Mouse (Mus musculus) neural tube, embryonic 12.5 days (tissue): Measurements from ENCODE around the gene Nf2. TPM values are rescaled to one million over a fixed set of nuclear protein-coding genes. Genes with fewer than 3 reads are reported as not detected.

Experiments
- ATAC-seq: fragments of 200-750 bp; cut with Nextera tagmentation; 2 replicates; pipeline ENCODE4 v1.8.0; 2017; ENCODE audit warnings: low read depth, mild to moderate bottlenecking, moderate TSS enrichment, moderate library complexity; ENCODE audit not compliant: low FRiP score
- H3K27ac ChIP-seq: fragments of 300-500 bp; sonication (generic); 2 replicates; pipeline ENCODE4 v1.5.1; 2016
- H3K27me3 ChIP-seq: fragments of 300-500 bp; sonication (generic); replicated peaks from 2 replicates; pipeline ENCODE4 v1.6.1; 2016; ENCODE audit warnings: mild to moderate bottlenecking
- H3K36me3 ChIP-seq: fragments of 300-500 bp; sonication (generic); 2 replicates; pipeline ENCODE4 v1.6.1; 2016; ENCODE audit warnings: mild to moderate bottlenecking
- H3K4me1 ChIP-seq: fragments of 300-500 bp; sonication (generic); 2 replicates; pipeline ENCODE4 v1.6.1; 2016
- H3K4me2 ChIP-seq: fragments of 300-500 bp; sonication (generic); replicated peaks from 2 replicates; pipeline ENCODE4 v1.6.1; 2016; ENCODE audit warnings: mild to moderate bottlenecking
- H3K4me3 ChIP-seq: fragments of 300-500 bp; sonication (generic); 2 replicates; pipeline ENCODE4 v1.5.1; 2016
- H3K9ac ChIP-seq: fragments of 300-500 bp; sonication (generic); 2 replicates; pipeline ENCODE4 v1.6.1; 2016; ENCODE audit warnings: mild to moderate bottlenecking
- H3K9me3 ChIP-seq: fragments of 300-500 bp; sonication (generic); 2 replicates; pipeline ENCODE4 v1.6.1; 2016; ENCODE audit warnings: mild to moderate bottlenecking
- WGBS: fragments of 180-500 bp; shearing (Covaris S2); methylation state at CpG from one replicate; pipeline ENCODE4 v1.1.7; 2016; 5-methylcytosine and 5-hydroxymethylcytosine counted together
- polyA plus RNA-seq: library from polyadenylated mRNA; unstranded; fragments of >200 nt; fragmentation: Nextera tagmentation; extraction: Ambion mirVana; gene quantifications from 2 replicates; pipeline ENCODE4 v1.2.1, GENCODE M21; 2016

Nf2 gene
- polyA plus RNA-seq, 1 experiment from 2014 or later = 78.4 TPM

DNA sequence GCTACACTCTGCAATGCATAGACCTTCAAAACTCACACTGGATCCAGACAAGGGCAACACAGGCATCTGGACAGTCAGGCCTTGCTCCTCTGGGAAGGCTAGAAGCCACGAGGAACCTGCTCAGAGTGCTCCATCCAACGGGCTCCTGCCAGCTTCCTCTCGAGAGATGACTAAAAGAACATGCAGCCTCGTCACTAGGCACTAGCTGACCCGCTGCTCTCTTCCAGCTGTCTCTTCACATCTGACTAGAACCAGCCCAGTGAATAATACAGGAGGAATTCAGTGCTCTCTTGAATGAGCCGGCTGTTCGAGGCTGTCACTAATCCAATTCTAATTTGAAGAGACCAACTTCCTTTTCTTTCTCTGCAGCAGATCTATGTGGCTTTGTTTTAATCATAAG is 77.6 kb downstream of the Nf2 start:
- Histone ChIP-seq H3K36me3 (peaks cover 26% of the 10 kb centered on the region), H3K9me3 (no peaks in the 10 kb centered on the region), H3K4me2 (no peak overlapping the region), H3K4me3 (no peak overlapping the region), H3K4me1 (peaks cover 14% of the 10 kb centered on the region; the same call in 1 of the 2 replicates), H3K27ac (no peak overlapping the region), H3K9ac (no peak overlapping the region), H3K27me3 (no peaks in the 10 kb centered on the region)
- 80% methylated on average over 7 of the region's 7 CpGs for WGBS
- no peak for ATAC-seq

DNA sequence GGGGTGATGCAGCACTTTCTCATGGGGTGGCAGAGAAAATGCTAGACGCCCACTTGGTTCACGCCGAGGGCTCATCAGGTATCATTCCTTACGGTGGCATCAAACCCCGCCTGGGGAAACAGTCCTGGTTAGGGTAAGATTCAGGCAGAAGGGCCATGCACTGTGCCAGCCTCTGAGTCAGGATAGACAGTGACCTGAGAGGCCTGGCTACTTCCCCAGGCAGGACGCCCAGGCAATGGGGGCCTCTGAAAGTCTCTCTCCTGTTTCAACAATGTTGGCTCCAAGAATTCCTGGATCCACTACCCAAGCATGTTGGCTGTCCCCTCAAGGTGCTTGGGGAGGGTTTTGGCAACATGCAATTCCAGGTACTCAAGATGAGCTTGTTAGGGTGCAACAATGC is 79.5 kb downstream of the Nf2 start:
- Histone ChIP-seq H3K4me1 (peaks cover 15% of the 10 kb centered on the region; the same call in 1 of the 2 replicates), H3K9me3 (no peaks in the 10 kb centered on the region), H3K27ac (no peak overlapping the region), H3K27me3 (no peaks in the 10 kb centered on the region), H3K9ac (no peak overlapping the region), H3K4me3 (no peak overlapping the region), H3K4me2 (no peak overlapping the region), H3K36me3 (peaks cover 24% of the 10 kb centered on the region)
- no peak for ATAC-seq
- WGBS = 92% methylated on average over 6 of the region's 6 CpGs

GRCm38 (mm10) chr11:4769293-4769692 is 80.0 kb downstream of the Nf2 start:
- no peak for ATAC-seq
- Histone ChIP-seq H3K27me3 (no peaks in the 10 kb centered on the region), H3K9me3 (no peaks in the 10 kb centered on the region), H3K4me3 (no peak overlapping the region), H3K36me3 (peaks cover 24% of the 10 kb centered on the region), H3K4me2 (no peak overlapping the region), H3K9ac (no peak overlapping the region), H3K27ac (no peak overlapping the region), H3K4me1 (peaks cover 18% of the 10 kb centered on the region; the same call in 1 of the 2 replicates)
- WGBS = 79% methylated on average over 7 of the region's 7 CpGs

- Histone ChIP-seq H3K9ac (no peak overlapping the region), H3K27ac (no peak overlapping the region), H3K27me3 (no peaks in the 10 kb centered on the region), H3K4me1 (peaks cover 11% of the 10 kb centered on the region; the same call in 1 of the 2 replicates), H3K9me3 (no peaks in the 10 kb centered on the region), H3K4me2 (no peak overlapping the region), H3K36me3 (peaks cover 24% of the 10 kb centered on the region), H3K4me3 (no peak overlapping the region)
- ATAC-seq = no peak
- 83% methylated on average over 4 of the region's 4 CpGs for WGBS
Measured at GRCm38 (mm10) chr11:4768399-4768798, 80.9 kb downstream of the Nf2 start.

DNA sequence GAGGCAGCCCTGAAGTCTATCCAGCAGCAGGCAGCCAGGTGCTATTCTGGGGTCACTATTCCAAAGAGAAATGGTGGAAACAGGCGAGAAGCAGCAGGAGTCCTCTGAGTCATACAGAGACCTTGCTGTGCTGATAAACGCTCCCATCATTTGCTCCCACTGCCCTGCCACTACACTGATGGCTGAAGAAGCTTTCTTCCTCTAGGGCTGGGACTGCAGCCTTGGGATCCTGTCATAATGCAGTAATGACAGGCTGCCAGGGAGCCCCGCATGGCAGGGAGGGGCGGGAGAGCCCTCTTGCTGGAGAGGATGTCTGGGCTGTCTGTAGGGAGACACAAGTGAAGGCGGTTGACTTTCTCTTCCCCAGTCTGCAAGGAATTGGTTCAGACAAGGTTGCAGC is 84.9 kb downstream of the Nf2 start:
- H3K36me3 ChIP-seq = peaks cover 21% of the 10 kb centered on the region
- no peaks in the 10 kb centered on the region for H3K9me3 ChIP-seq
- no peak for ATAC-seq
- WGBS = 69% methylated on average over 5 of the region's 5 CpGs
- no peak overlapping the region for H3K4me3 ChIP-seq
- no peaks in the 10 kb centered on the region for H3K27me3 ChIP-seq
- H3K27ac ChIP-seq = no peak overlapping the region
- no peak overlapping the region for H3K9ac ChIP-seq
- H3K4me1 ChIP-seq = peaks cover 33% of the 10 kb centered on the region
- H3K4me2 ChIP-seq = no peak overlapping the region

DNA sequence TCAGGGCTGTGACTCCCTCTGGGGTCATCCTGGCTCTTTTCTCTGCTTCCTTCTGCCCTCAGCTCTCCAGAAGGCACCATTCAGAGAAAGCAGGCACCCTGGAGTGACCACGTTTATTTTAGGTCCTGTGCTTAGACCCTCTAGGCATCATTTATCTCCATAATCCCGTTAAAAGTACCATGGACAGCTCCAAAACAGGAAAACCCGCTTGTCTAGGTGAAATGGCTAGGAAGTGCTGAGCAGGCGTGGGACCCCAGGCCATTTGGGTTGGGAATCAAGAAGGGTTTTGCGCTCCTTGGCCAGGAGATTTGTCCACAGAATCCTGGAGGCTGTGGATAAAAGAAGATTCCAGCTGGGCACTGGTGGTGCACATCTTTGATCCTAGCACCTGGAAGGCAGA is 85.7 kb downstream of the Nf2 start:
- H3K4me2 ChIP-seq = no peak overlapping the region
- H3K9me3 ChIP-seq = no peaks in the 10 kb centered on the region
- H3K9ac ChIP-seq = no peak overlapping the region
- H3K27ac ChIP-seq = no peak overlapping the region
- H3K36me3 ChIP-seq = peaks cover 14% of the 10 kb centered on the region
- peak; percentile 49; the same call in 1 of the 2 replicates for ATAC-seq
- peaks cover 33% of the 10 kb centered on the region for H3K4me1 ChIP-seq
- H3K27me3 ChIP-seq = peaks cover 3% of the 10 kb centered on the region; the same call in 1 of the 2 replicates
- H3K4me3 ChIP-seq = no peak overlapping the region
- 19% methylated on average over 5 of the region's 5 CpGs for WGBS

DNA sequence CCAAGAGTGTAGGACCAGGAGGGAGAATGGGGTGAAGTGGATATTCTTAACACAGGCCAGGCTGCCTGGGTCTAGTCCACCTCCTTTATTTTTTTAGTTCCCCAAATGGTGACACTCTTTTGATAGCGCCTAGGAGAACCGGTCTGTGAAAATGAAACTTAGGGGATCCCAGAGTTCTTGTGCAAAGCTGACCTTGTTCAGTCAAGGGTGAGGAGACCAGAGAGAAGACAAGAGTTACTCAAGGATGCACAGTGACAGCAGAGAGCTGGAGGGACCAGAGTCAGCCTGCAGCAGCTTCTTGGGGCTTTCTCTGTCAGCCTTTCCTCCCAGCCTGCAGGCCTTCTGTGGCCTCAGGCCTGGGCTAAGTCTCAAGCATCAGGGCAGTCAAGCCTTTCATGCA is 86.8 kb downstream of the Nf2 start:
- 21% methylated on average over 2 of the region's 2 CpGs for WGBS
- Histone ChIP-seq H3K4me2 (no peak overlapping the region), H3K4me3 (no peak overlapping the region), H3K9ac (no peak overlapping the region), H3K4me1 (peaks cover 37% of the 10 kb centered on the region), H3K27ac (no peak overlapping the region), H3K9me3 (no peaks in the 10 kb centered on the region), H3K27me3 (peaks cover 3% of the 10 kb centered on the region; the same call in 1 of the 2 replicates), H3K36me3 (peaks cover 5% of the 10 kb centered on the region; the same call in 1 of the 2 replicates)
- no peak for ATAC-seq

DNA sequence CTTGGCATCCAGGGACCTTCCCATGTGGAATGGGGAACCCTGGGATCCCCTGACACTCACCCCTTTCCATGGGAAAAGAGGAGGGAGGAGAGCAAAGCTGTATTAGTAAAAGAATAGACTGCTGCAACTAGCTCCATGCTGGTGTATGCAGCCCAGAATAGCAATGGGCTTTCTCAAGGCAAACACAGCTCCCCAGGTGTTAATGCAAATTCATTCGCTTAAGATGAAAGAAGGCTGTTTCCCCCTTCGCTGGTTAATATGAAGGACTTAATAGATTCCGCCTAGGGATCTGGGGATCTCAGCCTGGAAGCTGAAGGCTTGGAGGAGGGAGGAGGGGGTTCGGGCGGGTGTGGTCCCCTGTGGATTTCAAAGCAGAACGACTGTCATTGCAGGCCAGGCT is 87.3 kb downstream of the Nf2 start:
- no peaks in the 10 kb centered on the region for H3K9me3 ChIP-seq
- no peak for ATAC-seq
- H3K4me1 ChIP-seq = peaks cover 42% of the 10 kb centered on the region
- H3K36me3 ChIP-seq = 0 out of 2 replicates have a peak, but pooled peaks cover 2% of the 10 kb centered on the region
- no peak overlapping the region for H3K9ac ChIP-seq
- H3K4me3 ChIP-seq = no peak overlapping the region
- WGBS = 11% methylated on average over 6 of the region's 6 CpGs
- H3K27ac ChIP-seq = 0 out of 2 replicates have a peak overlapping the region, but pooled peaks have one; percentile 3
- H3K4me2 ChIP-seq = no peak overlapping the region
- H3K27me3 ChIP-seq = peaks cover 3% of the 10 kb centered on the region; the same call in 1 of the 2 replicates

GRCm38 (mm10) chr11:4760438-4760837 is 88.9 kb downstream of the Nf2 start:
- Histone ChIP-seq H3K9me3 (no peaks in the 10 kb centered on the region), H3K27me3 (peaks cover 3% of the 10 kb centered on the region; the same call in 1 of the 2 replicates), H3K27ac (no peak overlapping the region), H3K4me3 (no peak overlapping the region), H3K4me2 (no peak overlapping the region), H3K9ac (no peak overlapping the region), H3K36me3 (no peaks in the 10 kb centered on the region), H3K4me1 (peaks cover 49% of the 10 kb centered on the region)
- no peak for ATAC-seq
- 20% methylated on average over 4 of the region's 4 CpGs for WGBS

DNA sequence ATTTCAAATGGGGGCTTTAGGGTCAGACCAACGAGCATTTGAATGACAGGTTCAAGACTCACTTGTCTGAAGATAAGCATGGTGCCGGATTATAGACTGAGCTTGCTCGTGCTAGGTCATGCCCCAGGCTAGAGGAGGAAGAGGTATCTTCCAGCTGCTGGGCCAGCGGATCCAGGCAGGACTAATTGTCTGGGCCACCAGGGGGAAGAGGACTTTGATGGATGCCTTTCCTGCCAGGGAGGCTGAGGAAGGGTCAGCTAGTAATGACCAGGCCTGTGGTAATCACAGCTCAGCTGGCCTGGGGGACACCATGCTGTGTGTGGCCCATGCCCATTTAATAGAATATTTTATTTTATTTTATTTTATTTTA is 91.6 kb downstream of the Nf2 start:
- no peaks in the 10 kb centered on the region for H3K36me3 ChIP-seq
- no peak overlapping the region for H3K9ac ChIP-seq
- 0 out of 2 replicates have a peak, but pooled peaks cover 4% of the 10 kb centered on the region for H3K9me3 ChIP-seq
- H3K4me2 ChIP-seq = no peak overlapping the region
- ATAC-seq = peak; percentile 21; the same call in 1 of the 2 replicates
- H3K27me3 ChIP-seq = peaks cover 3% of the 10 kb centered on the region; the same call in 1 of the 2 replicates
- peaks cover 41% of the 10 kb centered on the region for H3K4me1 ChIP-seq
- 7% methylated on average over 4 of the region's 4 CpGs for WGBS
- H3K4me3 ChIP-seq = no peak overlapping the region
- no peak overlapping the region for H3K27ac ChIP-seq

DNA sequence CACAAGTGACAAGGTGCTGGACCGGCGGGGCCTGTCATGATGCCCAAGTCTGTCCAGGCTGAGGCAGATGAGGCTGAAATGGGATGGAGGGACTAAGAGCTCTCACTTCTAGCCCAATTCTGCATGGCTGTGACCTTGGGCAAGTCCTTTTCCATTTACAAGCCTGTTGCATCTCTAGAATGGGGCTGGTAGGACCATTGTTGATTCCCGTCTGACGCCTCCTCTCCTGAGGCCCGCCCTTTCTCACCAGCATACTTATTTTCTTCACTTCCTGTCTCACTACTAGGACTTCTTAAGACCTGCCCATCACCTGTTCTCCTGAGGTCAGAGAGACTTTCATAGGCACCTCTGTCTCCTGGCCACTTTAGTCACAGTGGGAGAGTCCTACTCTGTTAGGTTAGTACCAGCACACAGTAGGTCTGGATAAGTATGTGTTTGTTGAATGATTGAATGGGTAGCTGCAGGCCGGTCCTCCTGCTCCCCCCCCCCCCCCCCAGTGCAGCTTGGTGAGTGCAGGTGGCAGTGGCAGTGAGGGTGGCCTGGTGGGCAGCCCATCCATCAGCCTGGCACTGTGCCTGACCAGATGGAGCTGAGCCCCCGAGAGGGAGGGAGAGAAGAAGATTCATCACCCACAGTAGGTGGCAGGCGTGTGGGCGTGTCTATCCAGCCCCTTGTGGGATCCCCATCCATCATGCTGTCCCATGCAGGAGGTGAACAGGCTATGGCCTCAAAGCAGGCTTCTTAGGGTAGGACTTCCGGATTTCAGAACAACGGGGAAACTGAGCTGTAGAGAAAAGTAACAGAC is 92.2 kb downstream of the Nf2 start:
- Histone ChIP-seq H3K27me3 (peaks cover 3% of the 10 kb centered on the region; the same call in 1 of the 2 replicates), H3K9me3 (0 out of 2 replicates have a peak, but pooled peaks cover 4% of the 10 kb centered on the region), H3K9ac (no peak overlapping the region), H3K4me3 (no peak overlapping the region), H3K36me3 (no peaks in the 10 kb centered on the region), H3K4me1 (peaks cover 36% of the 10 kb centered on the region), H3K27ac (no peak overlapping the region), H3K4me2 (no peak overlapping the region)
- ATAC-seq = peak; percentile 65
- 32% methylated on average over 11 of the region's 11 CpGs for WGBS

GRCm38 (mm10) chr11:4756460-4756859 is 92.9 kb downstream of the Nf2 start:
- Histone ChIP-seq H3K27ac (no peak overlapping the region), H3K4me2 (no peak overlapping the region), H3K4me1 (peaks cover 30% of the 10 kb centered on the region), H3K9me3 (0 out of 2 replicates have a peak, but pooled peaks cover 4% of the 10 kb centered on the region), H3K9ac (no peak overlapping the region), H3K27me3 (peaks cover 3% of the 10 kb centered on the region; the same call in 1 of the 2 replicates), H3K4me3 (no peak overlapping the region), H3K36me3 (no peaks in the 10 kb centered on the region)
- ATAC-seq = no peak
- WGBS = 72% methylated on average over 9 of the region's 9 CpGs
